Comparison of ENCODE assay signal across 20 mouse cellular contexts in the genomic region with DNA sequence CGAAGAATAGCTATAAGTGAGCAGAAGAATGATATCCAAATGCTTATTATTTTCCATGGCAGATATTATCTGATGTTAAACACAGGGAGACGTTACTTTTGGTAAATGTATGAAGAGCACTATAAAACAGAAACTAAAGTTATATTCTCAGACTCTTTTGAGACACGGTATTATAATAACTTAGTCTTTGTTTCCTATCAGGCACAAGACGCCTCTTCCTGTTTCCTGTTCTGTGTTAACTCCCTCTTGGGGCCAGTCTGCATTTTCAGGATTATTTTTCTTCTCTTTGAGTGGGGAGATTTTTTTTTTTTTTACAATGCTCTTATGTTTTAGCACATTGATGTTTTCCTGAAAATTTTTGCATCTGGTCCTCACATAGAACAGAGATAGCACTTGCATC.
DNase-seq lines count a peak whose midpoint lies in the region; ATAC-seq and TF ChIP-seq lines count a peak whose summit lies in the region.
"Had no signal": no experiment of that assay in that cellular context is flagged by ENCODE, and none has a peak within 500 bp of the region (broad histone marks: within the 10 kb centered on the region; RNA-seq: fewer than 3 reads in every experiment).

No protein-coding gene starts in this region.

- no peaks in the 10 kb centered on the region for H3K27me3 ChIP-seq in intestine, embryonic 14.5 days (replicated peaks; ENCODE audit: control insufficient read depth, insufficient read depth, low read length)
- no peaks in the 10 kb centered on the region for H3K27me3 ChIP-seq in intestine, embryonic 15.5 days (replicated peaks)
- H3K27me3 ChIP-seq in lung, embryonic 16.5 days (ENCODE audit: control insufficient read depth, insufficient read depth, low read depth, low read length): no peaks in the 10 kb centered on the region
- no peaks in the 10 kb centered on the region for H3K27me3 ChIP-seq in stomach, embryonic 16.5 days (ENCODE audit: control insufficient read depth, insufficient read depth, low read length)
- no peaks in the 10 kb centered on the region for H3K27me3 ChIP-seq in hindbrain, embryonic 12.5 days
- H3K27me3 ChIP-seq: CH12.LX; forebrain, embryonic 12.5 days; midbrain, embryonic 15.5 days had no signal

- peak overlapping the region; percentile 35 for H3K4me3 ChIP-seq in gastrocnemius, adult 2 months
- H3K4me3 ChIP-seq in intestine, embryonic 14.5 days (ENCODE audit: low read depth, low read length): no peak overlapping the region
- no peak overlapping the region for H3K4me3 ChIP-seq in intestine, embryonic 15.5 days (replicated peaks)
- no peak overlapping the region for H3K4me3 ChIP-seq in lung, embryonic 16.5 days (ENCODE audit: low read length)
- no peak overlapping the region for H3K4me3 ChIP-seq in stomach, embryonic 16.5 days (replicated peaks; ENCODE audit: low read length)
- H3K4me3 ChIP-seq in hindbrain, embryonic 12.5 days: no peak overlapping the region
- H3K4me3 ChIP-seq: forebrain, embryonic 12.5 days; hindbrain, embryonic 10.5 days; midbrain, embryonic 15.5 days; myocyte had no signal

- H3K36me3 ChIP-seq in intestine, embryonic 14.5 days (ENCODE audit: control insufficient read depth, insufficient read depth, low read length): peaks cover 17% of the 10 kb centered on the region; the same call in 1 of the 2 replicates
- 0 out of 2 replicates have a peak, but pooled peaks cover 5% of the 10 kb centered on the region for H3K36me3 ChIP-seq in intestine, embryonic 15.5 days
- H3K36me3 ChIP-seq in lung, embryonic 16.5 days (ENCODE audit: control insufficient read depth, insufficient read depth, low read length): peaks cover 9% of the 10 kb centered on the region; the same call in 1 of the 2 replicates
- no peaks in the 10 kb centered on the region; the same call in 1 of the 2 replicates for H3K36me3 ChIP-seq in stomach, embryonic 16.5 days (ENCODE audit: control insufficient read depth, insufficient read depth, low read length)
- H3K36me3 ChIP-seq in hindbrain, embryonic 12.5 days: no peaks in the 10 kb centered on the region
- H3K36me3 ChIP-seq: forebrain, embryonic 12.5 days; hindbrain, embryonic 10.5 days; midbrain, embryonic 15.5 days had no signal

- H3K4me1 ChIP-seq in intestine, embryonic 14.5 days (replicated peaks; ENCODE audit: control insufficient read depth, insufficient read depth, low read length): 0 out of 2 replicates have a peak, but pooled peaks cover 5% of the 10 kb centered on the region
- no peaks in the 10 kb centered on the region for H3K4me1 ChIP-seq in intestine, embryonic 15.5 days (replicated peaks)
- no peaks in the 10 kb centered on the region for H3K4me1 ChIP-seq in lung, embryonic 16.5 days (replicated peaks; ENCODE audit: control insufficient read depth, insufficient read depth, low read length)
- no peaks in the 10 kb centered on the region for H3K4me1 ChIP-seq in stomach, embryonic 16.5 days (ENCODE audit: control insufficient read depth, insufficient read depth, low read length)
- no peaks in the 10 kb centered on the region for H3K4me1 ChIP-seq in hindbrain, embryonic 12.5 days
- H3K4me1 ChIP-seq: forebrain, embryonic 12.5 days; hindbrain, embryonic 10.5 days; midbrain, embryonic 15.5 days had no signal

- intact Hi-C loops in gastrocnemius, adult 2 months (cut with DNase I): loop anchor here (10.0 kb wide), 1 partner anchor 169 kb away; no protein-coding TSS in a partner anchor

- H3K9me3 ChIP-seq in intestine, embryonic 14.5 days (ENCODE audit: control insufficient read depth, low read length): no peaks in the 10 kb centered on the region
- H3K9me3 ChIP-seq in intestine, embryonic 15.5 days: no peaks in the 10 kb centered on the region
- H3K9me3 ChIP-seq in lung, embryonic 16.5 days (ENCODE audit: control insufficient read depth, low read length): no peaks in the 10 kb centered on the region
- no peaks in the 10 kb centered on the region for H3K9me3 ChIP-seq in stomach, embryonic 16.5 days (replicated peaks; ENCODE audit: control insufficient read depth, low read length)
- no peaks in the 10 kb centered on the region for H3K9me3 ChIP-seq in hindbrain, embryonic 12.5 days (replicated peaks)
- H3K9me3 ChIP-seq: forebrain, embryonic 12.5 days; hindbrain, embryonic 10.5 days; midbrain, embryonic 15.5 days had no signal

- no peak for DNase-seq in gastrocnemius, adult 2 months
- DNase-seq in gastrocnemius, postnatal 10 days: no peak
- no peak for DNase-seq in intestine, embryonic 14.5 days (ENCODE audit: low spot score)
- no peak for DNase-seq in lung, postnatal 14 days
- DNase-seq: adrenal gland, postnatal 36 days; cerebellum, adult 11-12 months; cerebellum, postnatal 25 days; kidney, adult 11 months; kidney, postnatal 14 days; thymus, adult 18-20 months had no signal

- 57% methylated on average over 4 of the region's 4 CpGs for WGBS in intestine, embryonic 14.5 days
- 46% methylated on average over 4 of the region's 4 CpGs for WGBS in intestine, embryonic 15.5 days
- 34% methylated on average over 4 of the region's 4 CpGs for WGBS in lung, embryonic 16.5 days
- WGBS in stomach, embryonic 16.5 days: 49% methylated on average over 4 of the region's 4 CpGs
- WGBS in hindbrain, embryonic 12.5 days: 79% methylated on average over 4 of the region's 4 CpGs

- H3K4me2 ChIP-seq in intestine, embryonic 14.5 days (ENCODE audit: low read length): no peak overlapping the region
- no peak overlapping the region for H3K4me2 ChIP-seq in intestine, embryonic 15.5 days (replicated peaks)
- no peak overlapping the region for H3K4me2 ChIP-seq in lung, embryonic 16.5 days (ENCODE audit: low read depth, low read length)
- peak overlapping the region; percentile 24; the same call in 1 of the 2 replicates for H3K4me2 ChIP-seq in stomach, embryonic 16.5 days (ENCODE audit: low read depth, low read length)
- no peak overlapping the region for H3K4me2 ChIP-seq in hindbrain, embryonic 12.5 days (replicated peaks)
- H3K4me2 ChIP-seq: forebrain, embryonic 12.5 days; midbrain, embryonic 15.5 days had no signal

- no peak for ATAC-seq in intestine, embryonic 14.5 days (replicated peaks; ENCODE audit: low FRiP score, low TSS enrichment, low read depth)
- no peak for ATAC-seq in intestine, embryonic 15.5 days
- ATAC-seq in lung, embryonic 16.5 days (ENCODE audit: low read depth): no peak
- no peak for ATAC-seq in stomach, embryonic 16.5 days (ENCODE audit: insufficient read depth, low FRiP score)
- no peak for ATAC-seq in hindbrain, embryonic 12.5 days (ENCODE audit: low FRiP score)
- ATAC-seq: midbrain, embryonic 15.5 days had no signal

- no peak for TF ChIP-seq CTCF in gastrocnemius, adult 2 months (IDR thresholded peaks at IDR 0.05)

- peak overlapping the region; percentile 38 for H3K27ac ChIP-seq in gastrocnemius, adult 2 months
- H3K27ac ChIP-seq in intestine, embryonic 14.5 days (ENCODE audit: low read depth): 0 out of 2 replicates have a peak overlapping the region, but pooled peaks have one; percentile 16
- H3K27ac ChIP-seq in intestine, embryonic 15.5 days: no peak overlapping the region
- H3K27ac ChIP-seq in lung, embryonic 16.5 days (ENCODE audit: low read length): peak overlapping the region; percentile 54; the same call in 1 of the 2 replicates
- peak overlapping the region; percentile 49; the same call in 1 of the 2 replicates for H3K27ac ChIP-seq in stomach, embryonic 16.5 days (ENCODE audit: low read length)
- H3K27ac ChIP-seq in hindbrain, embryonic 12.5 days: no peak overlapping the region
- H3K27ac ChIP-seq: forebrain, embryonic 12.5 days; hindbrain, embryonic 10.5 days; liver, embryonic 14.5 days; midbrain, embryonic 15.5 days had no signal

- no peak overlapping the region for H3K9ac ChIP-seq in intestine, embryonic 14.5 days (ENCODE audit: low read length)
- H3K9ac ChIP-seq in intestine, embryonic 15.5 days: no peak overlapping the region
- H3K9ac ChIP-seq in lung, embryonic 16.5 days (ENCODE audit: low read length): no peak overlapping the region
- H3K9ac ChIP-seq in stomach, embryonic 16.5 days (ENCODE audit: low read length): no peak overlapping the region
- no peak overlapping the region for H3K9ac ChIP-seq in hindbrain, embryonic 12.5 days
- H3K9ac ChIP-seq: forebrain, embryonic 12.5 days; liver, embryonic 14.5 days; midbrain, embryonic 15.5 days had no signal

Comparison
In these comparisons a context has a peak if more than half of its experiments do, and no peak if none do; other contexts are left out.
1. H3K27ac ChIP-seq: peak in gastrocnemius, adult 2 months (single experiment), intestine, embryonic 14.5 days (single experiment), lung, embryonic 16.5 days (single experiment) and stomach, embryonic 16.5 days (single experiment); none in intestine, embryonic 15.5 days (single experiment) and hindbrain, embryonic 12.5 days (single experiment).